In the genomic region with DNA sequence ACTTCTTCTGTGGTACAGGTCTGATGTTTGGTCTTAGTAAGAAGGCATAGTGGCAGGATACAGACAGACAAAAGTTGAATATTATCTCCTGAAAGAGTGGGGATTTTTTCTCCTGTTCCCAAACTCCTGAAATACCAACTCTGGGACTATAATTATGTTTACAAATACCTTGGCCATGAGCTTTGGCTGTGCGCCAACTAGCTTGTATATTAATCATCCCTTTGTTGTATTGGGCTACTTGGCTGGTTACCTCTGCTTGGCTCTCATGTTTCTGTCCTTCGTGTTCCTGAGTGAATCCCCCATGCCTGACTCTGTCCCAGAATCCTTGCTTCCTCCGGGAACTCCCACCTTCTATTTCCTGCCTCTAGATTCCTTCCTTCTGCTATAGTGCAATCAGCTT, we compare ENCODE assay signal across 26 mouse cellular contexts. TPM values are rescaled to one million over a fixed set of nuclear protein-coding genes. Genes with fewer than 3 reads are reported as not detected.
DNase-seq lines count a peak whose midpoint lies in the region; ATAC-seq lines count a peak whose summit lies in the region.
"Had no signal": no experiment of that assay in that cellular context is flagged by ENCODE, and none has a peak within 500 bp of the region (broad histone marks: within the 10 kb centered on the region; RNA-seq: fewer than 3 reads in every experiment).

No protein-coding gene starts in this region.

- H3K4me1 ChIP-seq in kidney, embryonic 14.5 days (ENCODE audit: control insufficient read depth, insufficient read depth, low read length) = peaks cover 14% of the 10 kb centered on the region
- H3K4me1 ChIP-seq in limb, embryonic 10.5 days = peaks cover 18% of the 10 kb centered on the region

- no peaks in the 10 kb centered on the region for H3K27me3 ChIP-seq in kidney, embryonic 14.5 days (ENCODE audit: control insufficient read depth, insufficient read depth, low read length)
- H3K27me3 ChIP-seq in limb, embryonic 10.5 days (ENCODE audit: low read depth, poor library complexity, severe bottlenecking) = no peaks in the 10 kb centered on the region
- H3K27me3 ChIP-seq: lung, embryonic 15.5 days; stomach, embryonic 15.5 days had no signal

- peak; percentile 28 for DNase-seq in adrenal gland, postnatal 14 days
- DNase-seq in adrenal gland, postnatal 25 days = no peak
- peak; percentile 7 for DNase-seq in kidney, adult 9 months
- DNase-seq in urinary bladder, postnatal 14 days (ENCODE audit: low spot score) = peak; percentile 23
- DNase-seq in urinary bladder, postnatal 10 days (ENCODE audit: low spot score) = no peak
- no peak for DNase-seq in limb, embryonic 10.5 days (ENCODE audit: low spot score)
- DNase-seq: cerebellum, adult 18-20 months; cerebellum, postnatal 36 days; right cerebral cortex, postnatal 14 days; spleen, adult 18-20 months had no signal

- ATAC-seq in kidney, embryonic 14.5 days (ENCODE audit: low FRiP score, low TSS enrichment) = no peak

- no peak overlapping the region for H3K9ac ChIP-seq in kidney, embryonic 14.5 days (ENCODE audit: low read depth, low read length)
- H3K9ac ChIP-seq: lung, embryonic 15.5 days; stomach, embryonic 15.5 days had no signal

- no peaks in the 10 kb centered on the region for H3K9me3 ChIP-seq in kidney, embryonic 14.5 days (ENCODE audit: control insufficient read depth, low read length)
- H3K9me3 ChIP-seq in limb, embryonic 10.5 days (replicated peaks) = no peaks in the 10 kb centered on the region
- H3K9me3 ChIP-seq: hindbrain, embryonic 10.5 days; lung, embryonic 15.5 days; midbrain, embryonic 10.5 days; stomach, embryonic 15.5 days had no signal

- no peak overlapping the region for H3K4me2 ChIP-seq in kidney, embryonic 14.5 days (replicated peaks; ENCODE audit: low read depth, low read length)
- H3K4me2 ChIP-seq: lung, embryonic 15.5 days; stomach, embryonic 15.5 days had no signal

- no peak overlapping the region for H3K4me3 ChIP-seq in kidney, embryonic 14.5 days (ENCODE audit: low read length)
- H3K4me3 ChIP-seq in limb, embryonic 10.5 days = no peak overlapping the region
- H3K4me3 ChIP-seq: hindbrain, embryonic 10.5 days; lung, embryonic 15.5 days; midbrain, embryonic 10.5 days; stomach, embryonic 15.5 days had no signal

- peaks cover 37% of the 10 kb centered on the region for H3K36me3 ChIP-seq in kidney, embryonic 14.5 days (ENCODE audit: control insufficient read depth, insufficient read depth, low read length)
- H3K36me3 ChIP-seq in limb, embryonic 10.5 days = peaks cover 66% of the 10 kb centered on the region

- 60% methylated on average over 3 of the region's 3 CpGs for WGBS in kidney, embryonic 14.5 days
- 93% methylated on average over 3 of the region's 3 CpGs for WGBS in limb, embryonic 10.5 days

- no peak overlapping the region for H3K27ac ChIP-seq in kidney, embryonic 14.5 days (ENCODE audit: low read depth, low read length)
- H3K27ac ChIP-seq in limb, embryonic 10.5 days = no peak overlapping the region
- H3K27ac ChIP-seq: hindbrain, embryonic 10.5 days; kidney, postnatal 0 days; lung, embryonic 15.5 days; macrophage; midbrain, embryonic 10.5 days; stomach, embryonic 15.5 days had no signal

RNA-seq across cellular contexts. Expression of a gene that starts 3.0 kb away (rescaled TPM):
- 7.0 and 7.2 TPM in 2 replicates for total RNA-seq in adrenal gland, postnatal 14 days (2021)
- total RNA-seq in adrenal gland, postnatal 25 days (2021) = 3.2 and 5.9 TPM in 2 replicates
- polyA plus RNA-seq in kidney, embryonic 14.5 days (2014; fragmentation: Nextera tagmentation; extraction: Ambion mirVana) = 76.1 and 103 TPM in 2 replicates
- 149 and 160 TPM in 2 replicates for polyA plus RNA-seq in limb, embryonic 10.5 days (2016; fragmentation: Nextera tagmentation; extraction: Ambion mirVana)
- total RNA-seq: gastrocnemius, adult 8-10 months had no signal
- polyA plus RNA-seq: liver, adult 2 months had no signal

RNA-seq across cellular contexts. Expression of a gene that starts 36.7 kb away (rescaled TPM):
- not detected in 2 replicates for total RNA-seq in adrenal gland, postnatal 14 days (2021)
- total RNA-seq in adrenal gland, postnatal 25 days (2021) = not detected in 2 replicates
- not detected in 2 replicates for polyA plus RNA-seq in kidney, embryonic 14.5 days (2014; fragmentation: Nextera tagmentation; extraction: Ambion mirVana)
- polyA plus RNA-seq in limb, embryonic 10.5 days (2016; fragmentation: Nextera tagmentation; extraction: Ambion mirVana) = 0.18 TPM in 1 of 2 replicates, not detected in the other
- total RNA-seq: adrenal gland, postnatal 36 days; gastrocnemius, adult 8-10 months; heart, adult 8-10 months; left cerebral cortex, adult 18-20 months; left cerebral cortex, postnatal 36 days; liver, adult 2 months; midbrain, postnatal 0 days; neutrophil, adult 5-6 weeks had no signal
- polyA plus RNA-seq: frontal cortex, adult 2 months; kidney, postnatal 0 days; liver, adult 2 months; lung, embryonic 15.5 days; macrophage had no signal

Comparison
In these comparisons a context has a peak if more than half of its experiments do, and no peak if none do; other contexts are left out.
1. DNase-seq: peak in adrenal gland, postnatal 14 days (single experiment), kidney, adult 9 months (single experiment) and urinary bladder, postnatal 14 days (single experiment); none in adrenal gland, postnatal 25 days (single experiment), urinary bladder, postnatal 10 days (single experiment) and limb, embryonic 10.5 days (single experiment).